10 mouse cellular contexts compared by ENCODE assay signal in the genomic region with DNA sequence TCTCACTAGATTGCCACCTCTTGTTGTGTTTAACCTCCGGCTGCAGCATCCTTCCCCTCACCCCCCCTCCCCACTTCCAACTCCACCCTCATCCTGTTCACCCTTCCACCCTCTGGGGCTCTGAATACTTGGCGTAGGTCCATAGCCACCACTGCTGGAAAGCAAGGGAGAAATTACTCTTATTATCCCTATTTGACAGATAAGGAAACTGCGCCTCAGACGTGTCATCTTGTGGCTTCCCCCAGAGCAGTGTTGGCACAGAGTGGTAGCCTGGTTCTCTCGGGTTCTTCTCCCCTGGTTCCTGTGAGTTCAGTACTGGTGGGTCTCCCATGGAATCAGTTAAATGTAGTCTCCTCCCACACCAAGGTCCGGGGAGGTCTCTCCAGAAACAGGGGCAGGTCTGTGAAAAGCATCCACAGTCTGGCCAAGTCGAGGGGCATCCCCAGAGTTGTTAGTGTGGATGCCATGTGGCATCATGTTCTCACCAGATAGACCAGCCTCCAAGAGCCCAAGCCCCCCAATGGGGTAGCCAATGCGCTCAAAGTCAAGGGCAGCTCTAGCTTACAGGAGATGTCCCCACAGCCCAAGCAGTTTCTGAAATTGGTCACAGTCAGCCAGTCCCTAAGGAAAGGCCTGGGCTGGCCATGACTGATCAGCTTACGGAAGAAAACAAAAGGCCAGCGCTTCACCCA. TPM values are rescaled to one million over a fixed set of nuclear protein-coding genes. Genes with fewer than 3 reads are reported as not detected.
DNase-seq lines count a peak whose midpoint lies in the region; ATAC-seq and TF ChIP-seq lines count a peak whose summit lies in the region.
"Had no signal": no experiment of that assay in that cellular context is flagged by ENCODE, and none has a peak within 500 bp of the region (broad histone marks: within the 10 kb centered on the region; RNA-seq: fewer than 3 reads in every experiment).

No protein-coding gene starts in this region.

- no peak overlapping the region for H3K4me3 ChIP-seq in midbrain, embryonic 10.5 days
- no peak overlapping the region for H3K4me3 ChIP-seq in midbrain, embryonic 16.5 days (ENCODE audit: low read depth, low read length)
- H3K4me3 ChIP-seq in intestine, embryonic 15.5 days (replicated peaks): no peak overlapping the region
- no peak overlapping the region for H3K4me3 ChIP-seq in left cerebral cortex, adult 2 months
- H3K4me3 ChIP-seq: embryonic facial prominence, embryonic 13.5 days had no signal

- no peaks in the 10 kb centered on the region for H3K9me3 ChIP-seq in midbrain, embryonic 10.5 days (replicated peaks)
- H3K9me3 ChIP-seq in midbrain, embryonic 16.5 days (replicated peaks; ENCODE audit: control insufficient read depth, low read length, poor library complexity, severe bottlenecking): no peaks in the 10 kb centered on the region
- no peaks in the 10 kb centered on the region for H3K9me3 ChIP-seq in intestine, embryonic 15.5 days
- H3K9me3 ChIP-seq: embryonic facial prominence, embryonic 13.5 days had no signal

- H3K4me2 ChIP-seq in midbrain, embryonic 16.5 days (ENCODE audit: low read length): no peak overlapping the region
- H3K4me2 ChIP-seq in intestine, embryonic 15.5 days (replicated peaks): peak overlapping the region; percentile 31; the same call in 1 of the 2 replicates
- H3K4me2 ChIP-seq: embryonic facial prominence, embryonic 13.5 days had no signal

- no peak overlapping the region for H3K9ac ChIP-seq in midbrain, embryonic 16.5 days (ENCODE audit: low read depth, low read length)
- no peak overlapping the region for H3K9ac ChIP-seq in intestine, embryonic 15.5 days
- H3K9ac ChIP-seq: embryonic facial prominence, embryonic 13.5 days had no signal

- no peaks in the 10 kb centered on the region for H3K36me3 ChIP-seq in midbrain, embryonic 10.5 days
- 0 out of 2 replicates have a peak, but pooled peaks cover 2% of the 10 kb centered on the region for H3K36me3 ChIP-seq in midbrain, embryonic 16.5 days (ENCODE audit: control insufficient read depth, insufficient read depth, low read length)
- H3K36me3 ChIP-seq in intestine, embryonic 15.5 days: no peaks in the 10 kb centered on the region
- H3K36me3 ChIP-seq: embryonic facial prominence, embryonic 13.5 days had no signal

- H3K27me3 ChIP-seq in midbrain, embryonic 10.5 days (ENCODE audit: low read depth, poor library complexity, severe bottlenecking): peaks cover 4% of the 10 kb centered on the region; the same call in 1 of the 2 replicates
- H3K27me3 ChIP-seq in midbrain, embryonic 16.5 days (ENCODE audit: control insufficient read depth, insufficient read depth, low read depth, low read length): no peaks in the 10 kb centered on the region
- H3K27me3 ChIP-seq in intestine, embryonic 15.5 days (replicated peaks): no peaks in the 10 kb centered on the region
- H3K27me3 ChIP-seq: embryonic facial prominence, embryonic 13.5 days had no signal

- WGBS in midbrain, embryonic 10.5 days: 66% methylated on average over 10 of the region's 10 CpGs
- 55% methylated on average over 10 of the region's 10 CpGs for whole genome bisulfite sequencing in midbrain, embryonic 16.5 days
- WGBS in intestine, embryonic 15.5 days: 44% methylated on average over 10 of the region's 10 CpGs

- peaks cover 17% of the 10 kb centered on the region for H3K4me1 ChIP-seq in midbrain, embryonic 10.5 days
- H3K4me1 ChIP-seq in midbrain, embryonic 16.5 days (ENCODE audit: control insufficient read depth, insufficient read depth, low read length): no peaks in the 10 kb centered on the region; the same call in 1 of the 2 replicates
- peaks cover 10% of the 10 kb centered on the region for H3K4me1 ChIP-seq in intestine, embryonic 15.5 days (replicated peaks)

- ATAC-seq in midbrain, embryonic 16.5 days: no peak
- ATAC-seq in intestine, embryonic 15.5 days: peak; percentile 46

- 0 out of 2 replicates have a peak overlapping the region, but pooled peaks have one; percentile 52 for H3K27ac ChIP-seq in midbrain, embryonic 10.5 days (replicated peaks)
- H3K27ac ChIP-seq in midbrain, embryonic 16.5 days (ENCODE audit: low read length): no peak overlapping the region
- H3K27ac ChIP-seq in intestine, embryonic 15.5 days: no peak overlapping the region
- H3K27ac ChIP-seq in left cerebral cortex, adult 2 months: no peak overlapping the region
- H3K27ac ChIP-seq: embryonic facial prominence, embryonic 13.5 days had no signal

- peak; percentile 34 for DNase-seq in midbrain, embryonic 10.5 days (ENCODE audit: low spot score)
- peak; percentile 72 to 77 for DNase-seq in kidney, postnatal 25 days
- DNase-seq in right cerebral cortex, postnatal 36 days (ENCODE audit: low spot score in 2 of 2): no peak
- DNase-seq in embryo, embryonic 10.5 days (ENCODE audit: low spot score): no peak
- no peak for DNase-seq in left cerebral cortex, adult 2 months (ENCODE audit: extremely low spot score in 1 of 2, low spot score in 2 of 2)
- DNase-seq: spleen, adult 18-20 months; thymus, postnatal 36 days had no signal

- intact Hi-C loops in left cerebral cortex, adult 2 months (cut with DNase I): no loop called here

- no peak for TF ChIP-seq CTCF in left cerebral cortex, adult 2 months (IDR thresholded peaks at IDR 0.05)

RNA-seq across cellular contexts. Expression of a gene that starts 12.7 kb away (rescaled TPM):
- polyA plus RNA-seq in midbrain, embryonic 10.5 days (2016; fragmentation: Nextera tagmentation; extraction: Ambion mirVana): 2.0 and 2.1 TPM in 2 replicates
- 3.5 and 4.9 TPM in 2 replicates for polyA plus RNA-seq in midbrain, embryonic 16.5 days (2015; fragmentation: Nextera tagmentation; extraction: Ambion mirVana)
- 6.5 and 7.7 TPM in 2 replicates for polyA plus RNA-seq in intestine, embryonic 15.5 days (2015; fragmentation: Nextera tagmentation; extraction: Ambion mirVana)
- total RNA-seq in left cerebral cortex, adult 2 months (2021): 1 to 10 TPM; 3.4 to 4.5 TPM

Comparison
In these comparisons a context has a peak if more than half of its experiments do, and no peak if none do; other contexts are left out.
1. DNase-seq: peak in midbrain, embryonic 10.5 days (single experiment) and kidney, postnatal 25 days (2 of 2); none in right cerebral cortex, postnatal 36 days (0 of 2), embryo, embryonic 10.5 days (single experiment) and left cerebral cortex, adult 2 months (0 of 2).